Mouse (Mus musculus) hematopoietic multipotent progenitor cell, adult 10-12 weeks (in vitro differentiated cells): Measurements from ENCODE around the gene Rpl35a. TPM values are rescaled to one million over a fixed set of nuclear protein-coding genes. Genes with fewer than 3 reads are reported as not detected.

Experiments
- polyA plus RNA-seq: library from polyadenylated mRNA; stranded (reverse); fragments of >175 nt; gene quantifications from 2 replicates; pipeline ENCODE4 v1.2.3, GENCODE M21; 2012; ENCODE audit warnings: low replicate concordance

The Rpl35a gene
- polyA plus RNA-seq: 47.8 and 75.1 TPM in 2 replicates

DNA sequence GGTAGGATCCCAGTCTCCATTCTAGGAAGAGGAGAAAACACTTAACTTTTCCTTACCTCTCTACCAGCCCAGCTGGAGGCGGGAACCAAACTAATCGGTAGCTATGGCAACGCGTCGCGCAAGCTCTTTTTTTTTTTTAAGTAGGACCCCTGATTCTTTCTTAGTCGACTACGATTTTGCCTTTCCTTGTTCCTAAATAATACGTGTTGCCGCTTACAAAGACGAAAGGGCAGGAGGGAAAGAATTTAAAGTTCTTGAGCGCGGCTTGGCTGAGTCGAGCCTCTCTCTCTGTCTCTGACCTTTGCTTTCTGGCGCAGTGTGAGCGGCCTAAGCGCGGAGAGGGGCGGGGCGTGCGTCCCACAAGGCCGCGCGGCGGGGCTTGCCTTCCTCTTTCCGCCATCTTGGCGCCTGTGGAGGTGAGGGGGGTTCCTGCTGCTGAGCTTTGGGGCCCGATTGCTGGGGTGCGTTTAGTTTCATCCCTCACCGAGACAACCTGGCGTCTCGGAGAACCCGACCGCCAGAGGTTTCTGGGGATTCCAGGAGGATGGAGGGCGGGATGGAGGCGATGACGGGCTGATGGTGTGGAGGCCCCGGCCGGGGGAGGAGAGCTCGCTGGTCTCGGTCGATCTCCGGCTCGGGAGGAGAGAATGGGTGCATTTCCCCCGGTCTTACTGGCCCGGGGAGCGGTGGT is at the start of gene Rpl35a, which contains the start of gene Iqcg:
Gene Rpl35a (plus strand): TSS at position 359 of the 691 bp plus-strand sequence.
Gene Iqcg (minus strand): TSS at position 124 of the 691 bp plus-strand sequence.

GRCm38 (mm10) chr16:33062024-33062681 is 5.9 kb downstream of the Rpl35a start, which contains the start of gene Lmln:
TSS of gene Lmln (plus strand) at chr16:33062521.

Other genes with a start within 250 kb of the Rpl35a start
- gene Smbd1, start 246.0 kb upstream of the Rpl35a start, polyA plus RNA-seq: not detected in 2 replicates
- gene Fyttd1, start 179.0 kb upstream of the Rpl35a start, polyA plus RNA-seq: 99.9 and 144 TPM in 2 replicates
- gene Rubcn, start 178.7 kb upstream of the Rpl35a start, polyA plus RNA-seq: 27.4 and 37.2 TPM in 2 replicates
- 14.1 and 22.2 TPM in 2 replicates for gene Lrch3, start 142.4 kb upstream of the Rpl35a start, polyA plus RNA-seq
- gene Iqcg, start 235 bp upstream of the Rpl35a start, polyA plus RNA-seq: 0.99 TPM in 1 of 2 replicates, not detected in the other
- gene Lmln, start 6.1 kb downstream of the Rpl35a start, polyA plus RNA-seq: 0.42 TPM in 2 replicates
- gene Osbpl11, start 128.6 kb downstream of the Rpl35a start, polyA plus RNA-seq: 5.2 and 10.4 TPM in 2 replicates
- 30.6 and 39.9 TPM in 2 replicates for gene Snx4, start 195.0 kb downstream of the Rpl35a start, polyA plus RNA-seq